Mouse (Mus musculus) MEL-GATA-1-ER (cell line): ENCODE measurements around the gene Col27a1.

Experiments
- DNase-seq: peaks from one replicate; pipeline ENCODE4 v3.0.0-alpha.2; 2012; ENCODE audit warnings: low read depth; ENCODE audit errors: extremely low read depth

Gene Col27a1

GRCm38 (mm10) chr4:63222246-63222645 lies 8.4 kb downstream of the Col27a1 start:
- no peak for DNase-seq

GRCm38 (mm10) chr4:63225373-63225772 lies 11.6 kb downstream of the Col27a1 start:
- no peak for DNase-seq

GRCm38 (mm10) chr4:63226164-63226882 lies 12.5 kb downstream of the Col27a1 start:
- DNase-seq: no peak

GRCm38 (mm10) chr4:63226883-63227235 lies 13.1 kb downstream of the Col27a1 start:
- no peak for DNase-seq

DNA sequence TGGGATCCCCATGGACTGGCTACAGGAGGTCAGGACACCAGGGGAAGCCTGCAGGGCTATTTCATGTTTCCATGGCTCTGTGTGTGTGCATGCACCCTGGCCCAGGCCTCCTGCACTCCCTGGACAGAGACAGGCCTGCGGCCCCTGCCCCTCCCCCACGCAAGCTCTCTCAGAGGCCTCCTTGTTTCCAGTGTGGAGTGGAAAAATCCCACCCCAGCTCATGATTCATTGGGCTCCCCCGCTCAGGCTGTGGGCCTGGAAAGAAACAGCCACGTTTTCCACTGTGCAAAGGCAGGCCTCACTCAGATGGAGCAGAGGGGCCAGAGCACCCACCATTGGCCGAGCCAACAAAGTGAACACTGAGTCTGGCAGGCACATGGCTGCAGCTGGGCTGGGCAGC lies 15.1 kb downstream of the Col27a1 start:
- no peak for DNase-seq

GRCm38 (mm10) chr4:63229991-63230581 lies 16.3 kb downstream of the Col27a1 start:
- DNase-seq: no peak

DNA sequence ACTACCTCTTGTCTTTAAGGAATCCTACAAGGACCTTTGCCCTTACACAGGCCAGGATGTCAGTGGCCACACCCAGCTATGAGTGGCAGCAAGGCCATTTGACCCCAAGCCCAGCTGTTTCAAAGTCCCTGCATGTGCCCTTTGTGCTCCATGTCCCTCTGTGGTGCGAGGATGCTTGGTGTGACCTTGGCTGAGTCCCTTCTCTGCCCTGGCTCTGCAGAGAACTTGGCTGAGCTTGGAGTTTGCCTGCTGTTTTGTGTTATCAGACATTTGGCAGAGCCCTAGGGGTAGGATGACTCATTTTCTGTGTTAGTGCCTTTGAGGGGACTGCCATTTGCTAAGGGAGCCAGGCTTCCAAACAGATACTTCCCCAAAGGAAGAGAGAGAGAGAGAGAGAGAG lies 17.3 kb downstream of the Col27a1 start:
- DNase-seq: no peak

GRCm38 (mm10) chr4:63232542-63233020 lies 18.8 kb downstream of the Col27a1 start:
- DNase-seq: no peak

DNA sequence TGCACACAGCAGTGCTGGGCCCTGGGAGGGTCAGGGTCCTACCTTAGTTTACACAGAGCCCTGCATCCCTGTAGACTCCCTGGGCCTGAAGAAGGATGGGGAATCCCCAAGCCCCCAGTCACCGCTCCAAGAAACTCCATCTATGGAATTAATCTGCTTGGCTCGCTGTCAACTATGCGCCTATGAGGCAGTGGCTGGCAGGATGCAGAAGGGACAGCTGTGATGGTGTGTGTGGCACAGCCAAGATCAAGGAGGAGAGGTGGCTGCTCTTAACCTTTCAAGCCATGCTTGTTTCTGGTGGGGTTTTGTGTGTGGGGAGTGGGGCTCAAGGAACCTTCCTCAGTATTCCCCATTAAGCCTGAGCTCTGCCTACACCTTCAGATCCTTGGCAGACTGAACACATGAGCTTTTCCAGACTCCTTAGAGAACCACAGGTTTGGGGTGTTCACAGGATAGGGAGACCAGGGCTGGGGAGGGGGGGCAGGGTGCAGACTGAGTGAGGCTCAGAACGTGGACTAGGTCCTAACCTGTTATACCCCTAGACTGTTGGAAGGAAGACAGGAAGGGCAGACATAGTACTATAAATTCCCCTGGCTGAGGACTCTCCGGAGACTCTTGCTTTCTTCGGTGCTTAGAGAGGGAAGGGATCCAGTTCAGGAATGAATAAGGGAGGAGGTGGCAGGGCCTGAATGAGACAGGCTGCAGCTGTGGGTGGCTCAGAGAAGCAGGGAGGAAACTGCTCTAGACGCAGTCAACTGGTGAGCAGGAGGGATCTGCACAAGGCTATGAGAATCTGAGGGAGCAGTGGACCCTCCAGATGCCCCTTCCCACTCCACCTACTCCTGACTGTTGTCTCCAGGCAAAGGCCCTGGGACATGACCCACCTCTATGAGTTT lies 20.0 kb downstream of the Col27a1 start:
- DNase-seq: no peak

- DNase-seq: no peak
Observed at GRCm38 (mm10) chr4:63234852-63235251, 21.0 kb downstream of the Col27a1 start.

- no peak for DNase-seq
Observed at GRCm38 (mm10) chr4:63236235-63236634, 22.4 kb downstream of the Col27a1 start.

DNA sequence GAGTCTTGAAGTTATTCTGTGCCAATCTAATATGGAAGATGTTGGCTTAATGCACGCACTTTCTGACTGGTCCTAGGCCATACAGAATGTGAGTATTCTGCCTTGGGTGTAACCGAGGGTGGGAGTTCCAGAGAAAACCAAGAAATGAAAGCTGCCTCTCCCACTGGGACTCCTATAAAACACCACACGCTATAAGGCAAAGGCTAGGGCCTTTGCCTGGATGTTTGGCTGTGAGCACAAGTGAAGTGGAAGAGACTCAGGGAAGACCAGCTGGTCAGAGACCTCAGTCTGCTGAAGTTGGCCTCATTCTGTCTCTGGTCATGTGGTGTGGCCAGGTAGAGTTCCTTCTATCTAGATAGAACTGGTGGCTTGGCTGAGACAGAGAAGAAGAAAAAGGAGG lies 23.4 kb downstream of the Col27a1 start:
- no peak for DNase-seq

DNA sequence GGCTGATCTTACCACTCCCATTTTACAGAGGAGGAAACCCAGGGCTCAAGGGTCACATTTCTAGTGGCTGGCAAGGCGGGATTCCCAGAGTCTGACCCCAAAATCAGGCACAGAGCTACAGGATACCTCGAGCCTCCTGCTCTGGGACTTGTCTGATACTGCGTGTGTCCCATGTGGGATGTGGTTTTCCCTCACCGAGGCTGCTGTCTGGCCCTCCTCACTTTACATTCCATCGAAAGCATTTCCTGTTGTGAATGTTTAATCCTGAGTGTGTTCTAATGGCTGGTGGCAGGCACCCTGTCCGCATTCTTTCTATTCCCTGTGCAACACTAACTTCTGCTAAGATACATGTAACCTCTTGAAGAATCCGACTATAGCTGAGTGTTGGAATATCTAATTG lies 24.3 kb downstream of the Col27a1 start:
- DNase-seq: no peak

GRCm38 (mm10) chr4:63238722-63239121 lies 24.9 kb downstream of the Col27a1 start:
- no peak for DNase-seq

GRCm38 (mm10) chr4:63241031-63241430 lies 27.2 kb downstream of the Col27a1 start:
- DNase-seq: no peak

DNA sequence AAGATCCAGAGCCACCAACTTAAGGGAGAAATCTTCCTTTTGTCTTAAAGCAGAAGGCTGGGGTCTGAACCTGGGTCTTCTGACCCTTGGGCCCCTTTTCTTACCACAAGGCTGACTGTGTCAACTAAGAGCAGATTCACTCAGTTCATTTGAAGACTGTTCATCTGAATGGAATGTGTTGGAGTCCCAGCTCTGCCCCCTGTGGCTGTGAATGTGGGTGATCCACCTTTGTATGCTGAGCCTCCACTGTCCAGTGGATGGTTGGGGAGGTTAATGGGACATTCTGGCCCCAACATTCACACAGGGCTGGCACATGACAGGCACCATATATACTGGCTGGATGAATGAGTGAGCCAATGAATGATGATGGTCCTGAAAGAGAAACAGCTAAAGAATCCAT lies 34.2 kb downstream of the Col27a1 start:
- DNase-seq: no peak

DNA sequence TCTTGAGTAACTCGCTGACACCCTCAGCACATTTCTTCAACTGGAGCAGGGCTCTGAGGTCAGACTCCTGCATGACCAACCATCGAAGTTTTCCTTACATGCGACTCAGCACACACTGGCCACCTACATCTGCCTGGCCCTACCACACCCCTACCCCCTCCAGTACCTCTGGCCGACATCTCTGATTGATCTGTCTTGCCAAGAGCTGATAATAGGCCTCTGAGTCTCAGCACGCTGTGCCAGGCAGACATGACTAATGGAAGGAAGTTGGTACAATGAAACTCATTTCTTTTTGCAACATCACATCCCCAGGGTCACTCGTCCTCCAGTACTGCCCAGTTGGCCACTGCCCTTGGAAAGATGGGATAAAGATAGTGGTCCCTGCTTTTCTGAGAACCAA lies 35.1 kb downstream of the Col27a1 start:
- DNase-seq: no peak

- DNase-seq: no peak
Observed at GRCm38 (mm10) chr4:63251760-63252159, 38.0 kb downstream of the Col27a1 start.

- DNase-seq: no peak
Observed at GRCm38 (mm10) chr4:63253716-63254115, 39.9 kb downstream of the Col27a1 start.

DNA sequence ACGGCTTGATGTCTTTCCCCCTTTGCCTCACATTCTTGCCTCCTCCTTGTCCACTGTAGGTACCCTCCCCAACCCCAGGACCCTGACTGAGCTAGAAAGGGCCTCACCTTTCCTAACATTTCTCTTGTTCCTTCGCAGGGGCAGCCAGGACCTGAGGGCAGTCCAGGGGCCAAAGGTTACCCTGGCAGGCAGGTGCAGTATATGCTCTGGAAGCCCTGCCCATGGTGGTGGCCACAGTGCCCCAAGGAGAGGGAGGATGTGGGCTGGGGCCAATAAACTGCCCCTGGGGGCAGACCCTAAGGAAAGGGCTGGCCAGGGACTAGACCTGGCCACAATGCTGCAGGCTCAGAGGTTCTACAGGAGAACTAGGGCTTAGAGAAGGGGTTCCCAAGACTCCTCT lies 40.3 kb downstream of the Col27a1 start:
- no peak for DNase-seq

DNA sequence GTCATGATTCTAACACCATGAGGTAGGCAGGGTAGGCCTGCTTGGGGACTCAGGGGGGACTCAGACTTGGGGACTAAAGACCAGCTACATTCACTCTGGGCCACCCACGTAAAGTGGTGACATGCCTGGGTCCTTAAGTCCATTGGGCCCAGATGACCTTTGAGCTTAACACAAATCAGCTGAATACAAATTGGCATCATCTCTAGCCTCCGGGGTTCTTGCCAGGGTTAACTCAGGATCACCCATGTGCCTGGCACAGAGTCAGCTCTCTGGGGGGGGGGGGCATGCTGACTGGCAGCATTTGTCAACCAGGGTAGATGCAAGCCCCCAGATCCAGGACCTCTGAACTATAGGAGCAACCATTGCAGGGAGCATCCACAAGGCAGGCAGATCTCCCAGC lies 42.6 kb downstream of the Col27a1 start:
- no peak for DNase-seq

GRCm38 (mm10) chr4:63257346-63257745 lies 43.5 kb downstream of the Col27a1 start:
- no peak for DNase-seq
